Mouse (Mus musculus) heart, embryonic 10.5 days (tissue): ENCODE measurements around the gene Tm4sf19. TPM values are rescaled to one million over a fixed set of nuclear protein-coding genes. Genes with fewer than 3 reads are reported as not detected.

ENCODE experiments used
- DNase-seq: peaks from one replicate; pipeline ENCODE4 v3.0.0-alpha.2; 2017; ENCODE audit warnings: low spot score
- H3K27ac ChIP-seq: fragments of 300-500 bp; sonication (generic); 2 replicates; pipeline ENCODE4 v1.5.1; 2016; ENCODE audit warnings: mild to moderate bottlenecking
- H3K27me3 ChIP-seq: fragments of 300-500 bp; sonication (generic); 2 replicates; pipeline ENCODE4 v1.6.1; 2016; ENCODE audit warnings: mild to moderate bottlenecking; ENCODE audit not compliant: poor library complexity, insufficient read depth, severe bottlenecking
- H3K36me3 ChIP-seq: fragments of 300-500 bp; sonication (generic); 2 replicates; pipeline ENCODE4 v1.6.1; 2016; ENCODE audit warnings: mild to moderate bottlenecking, moderate library complexity
- H3K4me1 ChIP-seq: fragments of 300-500 bp; sonication (generic); 2 replicates; pipeline ENCODE4 v1.6.1; 2016; ENCODE audit warnings: mild to moderate bottlenecking
- H3K4me3 ChIP-seq: fragments of 300-500 bp; sonication (generic); 2 replicates; pipeline ENCODE4 v1.5.1; 2016; ENCODE audit warnings: mild to moderate bottlenecking, moderate library complexity
- H3K9me3 ChIP-seq: fragments of 300-500 bp; sonication (generic); 2 replicates; pipeline ENCODE4 v1.6.1; 2016; ENCODE audit warnings: mild to moderate bottlenecking, moderate library complexity
- WGBS: fragments of 180-500 bp; shearing (Covaris S2); methylation state at CpG from one replicate; pipeline ENCODE4 v1.1.7; 2016; 5-methylcytosine and 5-hydroxymethylcytosine counted together
- polyA plus RNA-seq: library from polyadenylated mRNA; unstranded; fragments of >200 nt; fragmentation: Nextera tagmentation; extraction: Ambion mirVana; gene quantifications from 2 replicates; pipeline ENCODE4 v1.2.1, GENCODE M21; 2016

The Tm4sf19 gene
- not detected in 2 replicates for polyA plus RNA-seq

- Histone ChIP-seq H3K36me3 (no peaks in the 10 kb centered on the region), H3K27me3 (no peaks in the 10 kb centered on the region), H3K4me1 (peaks cover 8% of the 10 kb centered on the region; the same call in 1 of the 2 replicates), H3K9me3 (no peaks in the 10 kb centered on the region), H3K4me3 (no peak within 1 kb of the TSS), H3K27ac (no peak within 1 kb of the TSS)
- WGBS: 86% methylated on average over 7 of the region's 7 CpGs
- DNase-seq: no peak
Observed at GRCm38 (mm10) chr16:32400267-32400666, at the start of gene Tm4sf19. Gene Tm4sf19, plus strand, starts transcription at chr16:32400506.

- Histone ChIP-seq H3K4me3 (no peak overlapping the region), H3K4me1 (peaks cover 4% of the 10 kb centered on the region; the same call in 1 of the 2 replicates), H3K27me3 (no peaks in the 10 kb centered on the region), H3K36me3 (peaks cover 34% of the 10 kb centered on the region), H3K9me3 (no peaks in the 10 kb centered on the region), H3K27ac (no peak overlapping the region)
- no peak for DNase-seq
- 87% methylated on average over 3 of the region's 3 CpGs for WGBS
Observed at GRCm38 (mm10) chr16:32350776-32351175, 49.5 kb upstream of the Tm4sf19 start.

- DNase-seq: no peak
- Histone ChIP-seq H3K36me3 (peaks cover 59% of the 10 kb centered on the region), H3K9me3 (no peaks in the 10 kb centered on the region), H3K27me3 (no peaks in the 10 kb centered on the region), H3K27ac (no peak overlapping the region), H3K4me1 (no peaks in the 10 kb centered on the region), H3K4me3 (no peak overlapping the region)
- WGBS: 90% methylated on average over 2 of the region's 2 CpGs
Observed at GRCm38 (mm10) chr16:32363530-32363929, 36.8 kb upstream of the Tm4sf19 start.

- Histone ChIP-seq H3K27me3 (no peaks in the 10 kb centered on the region), H3K4me1 (no peaks in the 10 kb centered on the region), H3K4me3 (no peak overlapping the region), H3K9me3 (no peaks in the 10 kb centered on the region), H3K27ac (no peak overlapping the region), H3K36me3 (peaks cover 75% of the 10 kb centered on the region)
- no peak for DNase-seq
- WGBS: 87% methylated on average over 4 of the region's 4 CpGs
Observed at GRCm38 (mm10) chr16:32371351-32371750, 29.0 kb upstream of the Tm4sf19 start.

- H3K4me3 ChIP-seq: no peak overlapping the region
- DNase-seq: no peak
- H3K27ac ChIP-seq: no peak overlapping the region
- no peaks in the 10 kb centered on the region for H3K9me3 ChIP-seq
- 100% methylated on average over 2 of the region's 2 CpGs for WGBS
- H3K4me1 ChIP-seq: no peaks in the 10 kb centered on the region
- H3K36me3 ChIP-seq: peaks cover 94% of the 10 kb centered on the region
- H3K27me3 ChIP-seq: no peaks in the 10 kb centered on the region
Observed at GRCm38 (mm10) chr16:32379575-32379974, 20.7 kb upstream of the Tm4sf19 start.

- Histone ChIP-seq H3K4me3 (no peak overlapping the region), H3K27me3 (no peaks in the 10 kb centered on the region), H3K9me3 (no peaks in the 10 kb centered on the region), H3K4me1 (no peaks in the 10 kb centered on the region), H3K36me3 (peaks cover 92% of the 10 kb centered on the region), H3K27ac (no peak overlapping the region)
- DNase-seq: no peak
Observed at GRCm38 (mm10) chr16:32382901-32383300, 17.4 kb upstream of the Tm4sf19 start.

- Histone ChIP-seq H3K4me1 (no peaks in the 10 kb centered on the region), H3K36me3 (peaks cover 79% of the 10 kb centered on the region), H3K27ac (no peak overlapping the region), H3K9me3 (no peaks in the 10 kb centered on the region), H3K4me3 (no peak overlapping the region), H3K27me3 (no peaks in the 10 kb centered on the region)
- WGBS: 63% methylated on average over 2 of the region's 2 CpGs
- DNase-seq: no peak
Observed at GRCm38 (mm10) chr16:32384885-32385284, 15.4 kb upstream of the Tm4sf19 start.

GRCm38 (mm10) chr16:32386826-32387225 is 13.5 kb upstream of the Tm4sf19 start:
- no peak for DNase-seq

GRCm38 (mm10) chr16:32389049-32389448 is 11.3 kb upstream of the Tm4sf19 start:
- H3K9me3 ChIP-seq: no peaks in the 10 kb centered on the region
- no peaks in the 10 kb centered on the region for H3K27me3 ChIP-seq
- peaks cover 62% of the 10 kb centered on the region for H3K36me3 ChIP-seq
- H3K4me1 ChIP-seq: no peaks in the 10 kb centered on the region
- H3K27ac ChIP-seq: no peak overlapping the region
- H3K4me3 ChIP-seq: no peak overlapping the region
- DNase-seq: no peak

More at GRCm38 (mm10) chr16:32386826-32387225, 13.5 kb upstream of the Tm4sf19 start:
- H3K4me3 ChIP-seq: no peak overlapping the region
- WGBS: 88% methylated on average over 3 of the region's 3 CpGs
- no peak overlapping the region for H3K27ac ChIP-seq
- H3K36me3 ChIP-seq: peaks cover 72% of the 10 kb centered on the region
- H3K27me3 ChIP-seq: no peaks in the 10 kb centered on the region
- H3K4me1 ChIP-seq: no peaks in the 10 kb centered on the region
- no peaks in the 10 kb centered on the region for H3K9me3 ChIP-seq

GRCm38 (mm10) chr16:32389841-32390240 is 10.5 kb upstream of the Tm4sf19 start:
- no peak for DNase-seq
- Histone ChIP-seq H3K27me3 (no peaks in the 10 kb centered on the region), H3K36me3 (peaks cover 54% of the 10 kb centered on the region), H3K4me1 (no peaks in the 10 kb centered on the region), H3K4me3 (no peak overlapping the region), H3K27ac (no peak overlapping the region), H3K9me3 (no peaks in the 10 kb centered on the region)
- 84% methylated on average over 3 of the region's 3 CpGs for WGBS

- H3K4me3 ChIP-seq: no peak overlapping the region
- no peaks in the 10 kb centered on the region for H3K4me1 ChIP-seq
- H3K9me3 ChIP-seq: no peaks in the 10 kb centered on the region
- no peak for DNase-seq
- 90% methylated on average over 3 of the region's 3 CpGs for WGBS
- no peak overlapping the region for H3K27ac ChIP-seq
- H3K36me3 ChIP-seq: peaks cover 44% of the 10 kb centered on the region
- no peaks in the 10 kb centered on the region for H3K27me3 ChIP-seq
Observed at GRCm38 (mm10) chr16:32390882-32391281, 9.4 kb upstream of the Tm4sf19 start.

GRCm38 (mm10) chr16:32395679-32396540 is 4.4 kb upstream of the Tm4sf19 start:
- 67% methylated on average over 6 of the region's 6 CpGs for WGBS
- DNase-seq: no peak
- Histone ChIP-seq H3K4me3 (no peak overlapping the region), H3K27ac (peak overlapping the region; percentile 54; the same call in 1 of the 2 replicates), H3K27me3 (no peaks in the 10 kb centered on the region), H3K4me1 (0 out of 2 replicates have a peak, but pooled peaks cover 3% of the 10 kb centered on the region), H3K9me3 (no peaks in the 10 kb centered on the region), H3K36me3 (peaks cover 17% of the 10 kb centered on the region)

GRCm38 (mm10) chr16:32396541-32396835 is 3.8 kb upstream of the Tm4sf19 start:
- no peaks in the 10 kb centered on the region for H3K27me3 ChIP-seq
- no peak overlapping the region for H3K4me3 ChIP-seq
- 0 out of 2 replicates have a peak, but pooled peaks cover 3% of the 10 kb centered on the region for H3K4me1 ChIP-seq
- H3K36me3 ChIP-seq: peaks cover 12% of the 10 kb centered on the region
- peak overlapping the region; percentile 54 for H3K27ac ChIP-seq
- no peak for DNase-seq
- H3K9me3 ChIP-seq: no peaks in the 10 kb centered on the region
- WGBS: 64% methylated on average over 3 of the region's 3 CpGs
